Mouse (Mus musculus) telencephalon, adult 2 months (tissue): ENCODE measurements around the gene Fam234b.

ENCODE experiments used
- DNase-seq: peaks from one replicate; pipeline ENCODE4 v3.0.0-alpha.2; 2011; ENCODE audit warnings: low read depth, low spot score

The Fam234b gene

DNA sequence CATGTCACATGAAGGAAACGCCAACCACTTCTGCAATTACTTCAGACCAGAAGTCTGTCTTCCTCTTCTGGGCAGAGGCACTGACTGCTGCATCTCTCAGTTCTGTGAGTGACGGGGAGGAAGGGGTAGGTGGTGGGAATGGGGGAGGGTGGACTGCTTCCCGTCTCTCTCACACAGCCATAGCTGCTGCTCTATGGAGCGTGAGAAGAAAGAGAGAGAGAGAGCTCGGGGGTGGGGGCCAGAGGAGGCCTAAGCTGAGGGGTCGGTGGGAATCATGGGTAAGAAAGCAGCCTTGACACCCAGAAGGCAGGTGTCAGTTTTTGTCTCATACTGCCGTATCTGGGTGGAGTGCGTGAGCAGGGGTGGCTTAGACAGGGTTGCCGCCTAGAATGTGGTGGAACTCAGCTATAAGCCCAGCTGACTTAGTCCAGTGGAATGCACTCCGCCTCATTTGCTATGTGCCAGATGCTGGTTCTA lies 30.7 kb downstream of the Fam234b start:
- DNase-seq: peak; percentile 60

DNA sequence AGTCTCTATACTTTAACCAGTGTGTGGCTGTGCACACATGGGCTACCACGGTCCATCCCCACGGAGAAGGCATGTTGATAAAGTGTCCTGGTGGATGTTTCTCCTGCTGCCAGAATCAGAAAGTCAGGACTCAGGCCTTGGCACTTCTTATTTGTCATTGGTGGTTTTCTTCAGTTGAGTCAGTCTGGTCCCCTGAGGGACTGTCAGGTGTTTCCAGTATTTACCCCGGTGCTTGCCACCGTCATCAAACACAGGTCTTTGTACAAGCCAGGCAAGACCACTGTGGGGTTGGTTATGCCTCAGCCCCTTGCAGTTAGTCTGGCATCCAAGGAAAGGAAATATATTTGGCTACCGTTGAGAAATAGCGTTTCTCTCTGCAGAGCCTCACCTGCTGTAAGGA lies 32.8 kb downstream of the Fam234b start:
- no peak for DNase-seq

DNA sequence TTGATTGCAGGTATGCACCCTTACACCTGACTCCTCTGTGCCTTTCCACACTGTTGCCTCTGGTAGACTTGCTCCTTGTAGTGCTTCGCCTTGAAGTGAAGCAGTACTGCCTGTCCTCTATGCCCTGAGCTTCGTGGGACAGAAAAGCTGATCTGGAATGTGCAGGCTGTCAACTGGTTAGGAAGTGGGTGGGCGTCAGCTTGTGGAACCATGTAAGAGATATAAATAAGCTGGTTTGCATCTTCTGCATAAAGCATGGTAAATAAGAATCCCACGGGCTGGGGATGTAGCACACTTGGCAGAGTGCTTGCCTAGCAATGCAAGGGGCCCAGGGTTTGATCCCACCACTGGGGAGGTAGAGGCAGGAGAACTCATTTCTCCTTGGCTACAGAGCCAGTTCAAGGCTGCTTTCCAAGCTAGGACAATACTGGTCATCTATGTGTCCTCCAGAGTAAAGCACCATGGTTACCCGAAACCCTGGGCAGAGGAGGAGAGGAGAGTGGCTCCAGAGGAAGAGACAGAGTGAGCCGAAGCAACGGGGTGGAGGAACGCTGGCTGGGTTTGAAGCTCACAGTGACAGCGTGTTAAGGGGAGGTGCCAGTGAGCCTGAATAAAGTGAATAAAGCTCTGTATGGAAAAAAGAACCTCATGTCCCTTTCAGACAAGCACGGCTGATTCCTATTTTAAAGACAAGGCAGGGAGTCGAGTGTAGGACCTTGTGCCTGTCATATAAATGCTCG lies 34.8 kb downstream of the Fam234b start:
- DNase-seq: peak; percentile 76

DNA sequence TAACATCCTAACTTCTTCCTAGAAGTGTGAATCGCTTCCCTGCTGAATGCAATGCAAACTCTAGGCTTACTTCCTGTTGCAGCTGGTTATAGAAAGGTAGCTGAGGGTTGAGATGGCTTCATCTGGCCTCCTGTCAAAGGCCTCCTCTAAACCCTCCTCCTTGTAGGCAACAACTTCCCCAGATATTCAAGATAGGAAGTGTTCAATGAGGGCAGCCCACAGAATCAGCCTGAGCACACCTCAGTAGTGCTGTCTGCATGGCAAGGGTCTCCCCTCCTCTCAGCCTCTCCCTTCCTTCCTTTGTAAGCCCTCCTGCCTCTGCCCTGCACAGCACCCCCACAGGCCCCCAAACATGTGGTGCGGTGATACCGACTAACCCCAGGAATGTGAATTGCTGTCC lies 38.0 kb downstream of the Fam234b start:
- DNase-seq: no peak

DNA sequence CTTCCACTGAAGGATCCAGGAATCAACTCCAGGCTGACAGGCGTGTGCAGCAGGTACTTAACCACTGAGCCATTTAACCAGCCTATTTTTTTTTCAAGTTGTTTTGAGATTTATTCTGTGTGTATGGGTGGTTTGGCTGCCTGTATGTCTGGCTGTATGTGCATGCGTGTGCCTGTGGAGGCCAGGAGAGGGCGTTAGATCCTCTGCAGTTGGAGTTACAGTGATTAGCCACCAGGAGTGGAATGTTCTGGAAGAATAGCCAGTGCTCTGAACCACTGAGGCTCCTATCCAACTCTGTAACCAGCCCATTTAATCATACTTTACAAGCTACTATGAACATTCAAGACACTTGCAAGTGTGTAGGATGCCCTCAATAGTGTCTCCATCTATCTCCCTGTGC lies 38.8 kb downstream of the Fam234b start:
- no peak for DNase-seq

DNA sequence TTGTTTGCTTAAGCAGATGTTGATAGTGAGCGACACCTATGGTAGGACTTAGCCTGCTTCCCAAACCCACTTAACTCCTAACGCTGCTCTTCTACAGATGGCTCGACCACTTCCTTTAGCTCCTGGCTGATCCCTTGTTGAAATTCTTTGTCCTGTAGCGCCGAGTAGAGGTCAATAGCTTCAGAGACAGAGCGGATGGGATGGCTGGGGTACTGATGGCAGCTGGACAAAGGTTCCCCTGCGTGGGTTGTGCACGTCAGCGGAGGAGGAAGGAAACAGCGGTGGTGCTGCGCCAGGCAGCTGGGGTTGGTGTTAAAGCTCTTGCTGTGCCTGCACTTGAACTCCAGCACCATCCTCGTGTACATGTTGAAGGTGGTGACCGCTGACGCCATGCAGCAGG lies 39.5 kb downstream of the Fam234b start:
- no peak for DNase-seq

DNA sequence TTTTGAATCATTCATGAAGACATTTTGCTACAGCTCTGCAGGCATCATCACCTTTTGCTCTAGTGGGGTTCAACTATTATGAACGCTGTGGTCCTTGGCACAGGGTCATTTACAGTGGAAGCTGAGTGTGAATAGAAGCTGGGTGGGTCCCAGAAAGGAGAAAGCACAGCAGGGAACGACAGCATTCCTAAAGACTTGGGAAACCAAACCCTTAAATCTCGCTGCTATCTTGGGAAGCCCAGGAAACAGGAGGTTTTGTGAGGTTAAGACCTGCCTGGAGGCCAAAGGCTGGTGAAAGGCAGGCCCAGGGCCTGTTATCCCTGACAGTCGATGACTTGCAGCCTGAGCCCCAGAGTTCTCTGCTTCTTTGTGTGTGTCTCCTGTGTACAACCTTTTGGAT lies 40.4 kb downstream of the Fam234b start:
- no peak for DNase-seq

DNA sequence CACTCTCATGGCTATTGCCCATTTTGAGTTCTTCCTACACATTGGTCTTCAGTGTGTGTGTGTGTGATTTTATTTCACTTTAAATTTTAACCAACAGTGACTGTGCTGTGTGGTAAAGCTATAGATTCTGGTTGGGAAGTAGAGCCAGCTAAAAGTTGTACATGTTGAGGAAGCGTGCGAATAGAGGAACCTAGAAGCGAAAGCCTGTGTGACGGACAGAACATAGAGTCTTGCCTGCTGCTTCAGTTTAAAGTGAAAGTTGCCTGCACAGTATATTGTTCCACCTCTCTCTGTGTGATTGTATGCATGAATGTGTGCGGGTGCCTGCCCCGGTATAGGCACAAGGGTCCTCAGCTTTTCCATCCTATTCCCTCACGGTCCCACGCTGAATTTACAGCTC lies 42.6 kb downstream of the Fam234b start:
- DNase-seq: no peak

DNA sequence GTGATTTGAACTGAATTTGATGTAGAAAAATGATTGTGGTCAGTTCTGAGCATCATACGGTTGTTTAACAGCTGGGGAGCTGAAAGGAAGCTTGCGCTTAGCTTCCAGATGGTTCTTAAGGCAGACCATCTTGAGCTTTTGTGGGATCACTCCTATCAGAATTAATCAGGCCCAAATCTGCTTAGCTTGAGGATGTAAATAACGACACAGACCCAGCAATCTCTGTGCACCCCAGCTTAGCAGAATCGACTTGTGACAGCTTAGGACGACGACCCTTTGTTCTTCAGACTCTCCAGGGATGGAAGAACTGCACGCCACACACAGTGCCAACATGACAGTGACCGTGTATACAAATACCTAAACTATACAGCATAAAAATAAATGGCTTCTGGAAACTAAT lies 47.8 kb downstream of the Fam234b start:
- no peak for DNase-seq

DNA sequence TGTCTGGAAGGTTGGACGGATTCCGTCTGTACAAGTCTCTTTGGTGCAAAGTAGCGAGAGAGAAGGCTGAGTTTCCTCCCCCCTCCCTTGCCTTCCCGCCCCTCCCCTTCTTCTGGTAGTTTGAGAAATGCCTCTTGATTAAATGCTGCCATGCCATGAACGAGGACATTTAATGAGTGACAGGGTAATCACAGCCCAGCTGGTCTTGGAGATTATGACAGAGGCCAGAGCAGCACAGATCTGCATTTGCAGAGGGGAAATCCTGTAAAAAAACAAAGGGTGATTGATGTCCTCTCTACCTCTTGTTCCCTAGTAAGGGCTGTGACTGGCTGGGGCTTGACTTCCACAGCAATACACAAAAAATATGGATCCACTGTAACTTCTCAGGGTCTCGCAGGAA lies 50.1 kb downstream of the Fam234b start:
- DNase-seq: no peak

DNA sequence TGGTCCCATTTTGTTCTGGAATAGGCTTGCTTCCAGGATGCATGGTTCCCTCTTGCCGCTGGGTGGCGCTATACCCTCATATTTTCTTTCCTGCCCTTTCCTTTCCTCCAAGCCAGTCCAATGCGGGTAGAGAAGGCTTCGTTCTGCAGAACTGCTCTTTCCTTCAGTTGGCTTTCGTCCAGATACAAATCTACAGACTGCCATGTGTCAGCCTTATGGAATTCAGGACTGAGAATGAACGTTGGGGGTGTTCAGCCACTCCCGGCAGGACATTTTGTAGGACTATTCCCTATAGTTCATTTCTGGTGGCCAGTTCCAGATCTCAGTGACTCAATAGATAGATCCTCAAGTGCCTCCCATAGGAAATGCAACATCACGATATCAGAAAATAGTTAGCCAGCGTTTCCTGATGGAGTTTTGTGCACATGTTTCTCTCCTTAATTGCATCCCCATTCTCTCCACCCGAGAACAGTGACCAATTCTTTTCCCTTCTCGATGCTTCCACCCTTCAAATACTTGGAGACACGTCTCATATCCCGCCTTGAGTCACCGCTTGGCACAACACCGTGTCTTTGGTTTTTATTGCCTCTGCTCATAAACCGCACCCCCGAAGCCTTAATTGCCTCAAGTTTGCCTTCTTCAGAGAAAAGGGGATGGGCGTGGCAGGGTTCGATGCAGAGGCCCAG lies 52.2 kb downstream of the Fam234b start:
- peak; percentile 43 for DNase-seq

DNA sequence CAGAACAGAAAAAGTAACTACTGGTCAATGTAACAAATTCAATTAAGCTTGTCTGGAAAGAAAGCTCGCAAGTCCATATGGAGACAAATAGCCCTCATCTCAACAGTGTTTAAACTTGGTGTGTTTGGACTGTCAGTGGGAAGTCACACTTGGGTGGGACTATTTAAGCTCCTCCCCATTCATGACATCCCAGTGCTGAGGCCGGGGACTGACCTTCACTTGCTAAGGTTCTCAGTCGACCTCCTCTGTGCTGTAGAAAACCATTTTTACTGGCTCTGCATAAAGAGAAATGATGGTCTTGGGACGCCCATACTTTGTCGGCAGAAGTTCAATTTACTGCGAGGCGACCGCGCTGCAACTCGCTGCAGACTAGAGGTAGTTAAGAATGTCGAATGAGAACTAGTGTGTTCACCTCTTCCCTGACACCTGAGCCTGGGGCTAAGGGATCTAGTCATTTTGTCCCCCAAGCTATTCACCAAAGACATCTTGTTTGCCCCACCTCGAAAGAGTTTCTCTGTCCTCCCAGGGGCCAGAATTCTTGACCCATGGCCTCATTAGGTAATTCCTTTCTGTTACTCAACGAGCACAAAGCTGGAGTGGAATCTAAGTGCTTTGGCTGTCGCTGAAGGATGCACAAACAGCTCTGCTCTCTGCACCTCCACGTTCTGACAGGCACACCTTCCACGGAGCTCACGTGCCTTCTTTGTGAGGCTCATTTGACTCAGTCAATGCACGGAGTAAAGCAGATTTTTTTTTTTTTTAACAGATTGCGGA lies 53.3 kb downstream of the Fam234b start:
- DNase-seq: no peak

DNA sequence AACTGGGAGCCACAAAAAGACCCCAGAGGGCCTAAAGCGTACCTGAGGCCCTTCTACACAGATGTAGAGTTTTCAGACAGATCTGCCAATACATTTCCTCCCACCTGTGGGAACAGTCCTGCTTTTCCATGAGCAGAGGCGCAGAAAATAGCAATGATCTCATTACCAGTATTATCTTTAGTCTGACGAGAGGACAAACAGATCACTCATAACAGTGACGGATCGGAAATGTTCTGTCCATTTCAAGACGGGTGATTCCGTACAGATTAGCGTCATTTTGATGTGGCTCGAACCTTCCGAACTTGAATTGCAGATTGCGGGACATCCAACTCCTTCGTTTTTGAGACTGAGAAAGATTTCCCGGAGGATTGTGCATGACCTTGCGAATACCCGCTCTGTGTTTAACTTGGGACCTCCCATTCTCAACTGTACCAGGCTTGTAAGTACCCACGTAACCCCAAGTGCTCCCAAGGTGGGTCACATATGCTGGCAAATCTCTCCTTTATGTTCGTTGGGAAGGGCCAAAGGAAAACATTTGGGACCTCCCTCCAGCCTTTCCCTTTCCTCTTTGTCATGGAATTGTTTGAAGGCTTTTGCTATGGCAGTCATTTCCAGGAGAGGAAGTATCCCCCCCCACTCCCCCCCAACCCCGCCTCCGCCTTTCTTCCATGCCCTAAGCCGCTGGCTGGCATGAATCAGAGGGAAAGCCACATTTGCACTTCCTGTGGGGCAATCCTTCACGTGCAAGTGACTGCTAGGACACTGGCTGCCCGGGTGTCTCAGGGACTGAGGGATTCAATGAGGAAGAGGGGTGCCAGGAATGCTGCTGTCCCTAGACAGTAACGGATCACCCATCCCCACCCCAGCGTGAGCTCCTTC lies 54.3 kb downstream of the Fam234b start:
- DNase-seq: no peak

DNA sequence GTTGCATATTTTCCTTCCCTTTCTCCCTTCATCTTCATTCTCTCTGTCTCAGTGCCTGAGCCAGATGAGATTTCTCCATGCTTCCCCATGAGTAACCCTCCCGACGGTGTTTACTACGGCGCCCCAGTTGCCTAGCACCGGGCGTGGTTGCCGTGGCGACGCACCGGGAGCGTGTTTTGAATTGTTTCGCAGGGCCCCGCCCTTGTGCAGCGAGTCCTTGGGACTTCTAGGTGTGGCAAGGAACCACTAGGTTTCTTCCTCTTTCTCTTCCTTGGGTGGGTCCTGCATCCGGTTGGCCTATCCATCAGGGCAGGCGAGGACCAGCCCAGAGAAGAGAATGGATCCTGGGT lies 54.9 kb downstream of the Fam234b start:
- peak; percentile 38 for DNase-seq

DNA sequence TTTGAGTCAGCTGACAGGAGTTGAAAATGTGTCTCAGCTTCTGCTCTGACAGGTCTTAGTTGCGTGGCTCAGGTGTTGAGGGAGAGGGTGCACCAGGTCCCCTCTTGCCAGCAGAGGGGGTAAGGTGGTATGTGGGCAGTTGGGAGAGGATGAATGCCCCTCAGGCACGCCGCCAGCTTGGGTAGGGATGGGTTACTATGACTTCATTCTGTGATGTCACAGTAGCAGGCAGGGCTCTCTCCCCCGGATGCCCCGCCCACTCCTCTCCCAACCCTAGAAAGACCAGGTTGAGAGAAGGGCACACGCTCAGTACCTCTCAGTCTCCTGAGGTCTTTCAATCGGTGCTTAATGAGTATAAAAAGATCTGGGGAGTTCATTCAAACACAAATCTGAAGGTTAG lies 56.4 kb downstream of the Fam234b start, which contains the start of gene Gsg1:
Gene Gsg1 (minus strand): TSS at position 199 of the 400 bp plus-strand sequence.
- DNase-seq: no peak

DNA sequence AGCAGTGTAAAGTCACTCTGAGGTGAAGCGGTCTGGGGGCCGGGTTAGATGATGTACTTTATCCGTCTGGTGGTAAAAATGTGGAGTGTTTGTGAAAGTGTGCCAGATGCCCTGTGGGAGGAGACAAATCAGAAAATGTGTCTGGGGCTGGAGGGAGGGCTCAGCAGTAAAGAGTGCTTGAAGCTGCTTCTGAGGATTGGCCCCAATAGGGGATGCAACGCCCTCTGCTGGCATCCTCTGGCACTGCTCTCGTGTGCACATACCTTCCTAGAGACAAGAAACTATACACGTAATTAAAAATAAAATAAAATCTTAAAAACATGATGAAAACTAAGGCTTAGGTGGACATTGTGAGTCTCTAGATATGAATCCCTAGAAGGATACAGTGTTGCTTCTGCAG lies 62.7 kb downstream of the Fam234b start:
- DNase-seq: no peak

DNA sequence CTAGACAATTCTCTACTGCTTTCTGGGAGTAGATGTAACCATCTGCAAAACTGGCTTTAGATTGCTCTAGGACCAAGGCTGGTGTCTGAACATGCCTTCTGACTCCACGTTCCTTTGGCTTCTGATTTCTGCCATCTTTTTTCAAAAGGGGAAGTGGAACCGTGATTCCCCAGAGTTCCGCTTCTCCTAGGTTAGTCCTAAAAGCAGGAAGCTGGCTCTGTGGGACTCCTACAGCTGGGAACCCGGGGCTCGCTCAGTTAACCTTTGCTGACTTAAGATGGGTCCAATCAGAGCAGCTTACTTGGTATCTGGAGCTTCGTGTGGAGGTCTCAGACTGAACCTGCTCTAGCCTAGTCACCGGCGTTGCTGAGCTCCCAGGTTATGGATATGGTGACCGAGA lies 63.3 kb downstream of the Fam234b start:
- DNase-seq: no peak

DNA sequence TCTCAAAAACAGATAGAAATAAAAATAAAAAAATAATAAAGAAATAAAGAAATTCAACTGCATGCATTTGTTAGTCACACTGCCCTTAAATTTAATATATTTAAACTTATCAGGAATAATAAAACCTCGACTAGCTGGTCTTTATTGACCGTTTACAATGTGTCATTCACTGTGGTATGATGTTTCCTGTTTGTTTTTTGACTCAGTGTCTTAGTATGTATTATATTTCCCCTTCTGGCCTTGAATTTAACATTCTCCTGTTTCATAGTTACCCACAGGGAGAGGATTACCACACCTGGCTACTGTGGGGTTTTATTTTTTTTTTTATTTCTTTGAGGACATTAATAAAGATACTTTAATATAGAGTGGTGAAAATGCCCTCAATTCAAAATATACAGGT lies 64.8 kb downstream of the Fam234b start:
- DNase-seq: no peak

DNA sequence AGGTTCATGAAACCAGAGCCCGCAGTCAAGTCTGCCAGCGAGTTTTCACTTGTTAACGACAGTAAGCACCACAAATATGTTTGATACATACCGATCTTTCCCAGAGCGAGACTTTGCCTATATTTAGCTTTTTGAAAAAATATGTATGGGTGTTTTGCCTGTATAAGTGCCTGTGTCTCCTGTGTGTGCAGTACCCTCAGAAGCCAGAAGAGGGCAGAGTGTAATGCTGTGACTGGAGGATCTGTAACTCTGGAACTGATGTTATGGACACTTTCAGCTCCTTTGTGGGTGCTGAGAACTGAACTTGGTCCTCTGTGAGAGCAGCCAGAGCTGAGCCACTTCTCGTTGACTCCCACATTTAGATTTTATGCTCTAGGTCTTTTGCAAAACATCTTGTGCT lies 66.4 kb downstream of the Fam234b start:
- no peak for DNase-seq

DNA sequence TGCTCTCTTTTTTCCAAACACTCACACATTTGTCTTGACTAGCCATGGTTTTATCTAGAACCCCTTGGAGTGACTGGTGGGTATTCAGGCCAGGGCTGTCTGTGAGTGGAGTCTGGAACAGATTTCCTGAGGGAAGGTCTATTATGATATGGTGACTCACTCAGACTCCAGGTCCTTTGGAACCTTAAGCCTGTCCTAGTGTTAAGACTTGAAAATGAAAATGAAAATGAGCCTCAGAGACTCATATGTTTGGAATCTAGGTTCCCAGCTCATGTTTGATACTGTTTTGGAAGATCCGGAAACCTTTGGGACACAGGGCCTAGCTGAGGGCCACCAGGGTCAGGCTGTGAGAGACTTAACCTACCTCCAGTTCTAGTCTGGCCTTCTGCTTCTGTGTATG lies 68.3 kb downstream of the Fam234b start:
- DNase-seq: no peak

DNA sequence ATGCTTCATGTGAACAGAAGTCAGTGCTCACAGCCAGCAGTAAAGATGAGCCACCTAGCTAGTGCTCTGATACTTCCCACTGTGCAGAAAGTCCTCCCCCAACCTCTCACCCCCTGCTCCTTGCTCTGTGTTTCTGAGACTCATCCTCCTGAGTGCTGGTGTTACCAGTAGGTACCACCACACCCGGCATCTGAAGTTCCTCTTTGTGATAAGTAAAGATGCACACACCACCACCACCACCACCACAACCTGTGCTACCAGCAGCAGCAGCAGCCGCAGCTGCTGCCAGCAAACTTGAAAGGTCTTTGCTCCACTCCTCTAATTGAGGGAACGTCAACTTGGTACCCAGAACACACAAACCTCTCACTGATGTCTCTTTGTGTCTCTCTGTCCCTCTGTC lies 69.4 kb downstream of the Fam234b start:
- no peak for DNase-seq

DNA sequence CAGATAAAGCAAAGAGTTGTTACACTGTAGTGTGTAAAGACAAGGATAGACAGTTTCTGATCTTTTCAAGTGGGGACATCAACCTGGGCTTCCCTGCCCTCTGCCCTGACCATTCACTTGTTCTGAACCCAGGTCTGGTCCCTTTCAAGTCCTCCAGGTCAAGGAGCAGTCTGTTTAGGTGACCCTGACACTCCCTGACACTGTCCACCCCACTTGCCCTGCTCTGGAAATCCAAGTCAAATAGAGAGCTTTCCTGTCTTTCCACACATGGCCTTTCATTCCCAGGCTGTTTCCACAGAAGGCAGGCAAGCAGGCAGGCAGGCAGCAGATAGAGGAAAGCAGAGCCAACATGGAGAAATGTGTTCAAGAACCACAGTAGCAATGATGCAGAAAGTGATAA lies 70.6 kb downstream of the Fam234b start:
- no peak for DNase-seq
